Mouse (Mus musculus) myocyte (in vitro differentiated cells): ENCODE results near the gene Trpc2. TPM values are rescaled to one million over a fixed set of nuclear protein-coding genes. Genes with fewer than 3 reads are reported as not detected.

Experiments
- H3K27me3 ChIP-seq: one replicate; pipeline ENCODE4 v1.6.1; 2011; ENCODE audit not compliant: control insufficient read depth, insufficient read depth, insufficient read length
- H3K36me3 ChIP-seq: one replicate; pipeline ENCODE4 v1.6.1; 2011; ENCODE audit not compliant: control insufficient read depth, insufficient read depth
- H3K4me2 ChIP-seq: one replicate; pipeline ENCODE4 v1.6.1; 2011; ENCODE audit warnings: low read depth, control low read depth
- H3K4me3 ChIP-seq: one replicate; pipeline ENCODE4 v1.5.1; 2011; ENCODE audit warnings: mild to moderate bottlenecking, control low read depth, moderate library complexity
- H3K79me2 ChIP-seq: one replicate; pipeline ENCODE4 v1.6.1; 2011; ENCODE audit not compliant: control insufficient read depth, insufficient read depth
- H3ac ChIP-seq: one replicate; pipeline ENCODE4 v1.6.1; 2011; ENCODE audit not compliant: control insufficient read depth, insufficient read length
- CEBPB ChIP-seq: IDR thresholded peaks from 2 replicates; pipeline ENCODE4 v1.6.1; 2011; ENCODE audit warnings: mild to moderate bottlenecking, moderate library complexity; ENCODE audit not compliant: poor library complexity, insufficient read depth, severe bottlenecking
- E2F4 ChIP-seq: IDR thresholded peaks from one replicate; pipeline ENCODE4 v1.6.1; 2011; ENCODE audit warnings: mild to moderate bottlenecking, control low read depth, moderate library complexity; ENCODE audit not compliant: insufficient read depth
- MAX ChIP-seq: IDR thresholded peaks from one replicate; pipeline ENCODE4 v1.6.1; 2011; ENCODE audit warnings: low read depth, mild to moderate bottlenecking, control low read depth
- MYOD1 ChIP-seq, 3 experiments: IDR thresholded peaks; one replicate each; pipeline ENCODE4 v1.6.1; 2011; ENCODE audit warnings: control low read depth in 2 of 3, low read depth in 2 of 3, mild to moderate bottlenecking in 2 of 3, moderate library complexity in 1 of 3; ENCODE audit not compliant: insufficient read length in 2 of 3, control insufficient read depth in 1 of 3
- MYOG ChIP-seq, 3 experiments: IDR thresholded peaks; one replicate each; pipeline ENCODE4 v1.6.1; 2011; ENCODE audit warnings: control low read depth in 2 of 3, low read depth in 2 of 3, mild to moderate bottlenecking in 2 of 3; ENCODE audit not compliant: insufficient read length in 2 of 3, control insufficient read depth in 1 of 3, insufficient read depth in 1 of 3
- POLR2A ChIP-seq: IDR thresholded peaks from one replicate; pipeline ENCODE4 v1.6.1; 2011; ENCODE audit warnings: low read depth, mild to moderate bottlenecking, control low read depth, moderate library complexity; ENCODE audit not compliant: insufficient read length
- POLR2AphosphoS2 ChIP-seq: IDR thresholded peaks from one replicate; pipeline ENCODE4 v1.6.1; 2011; ENCODE audit warnings: low read depth, control low read depth; ENCODE audit not compliant: insufficient read length
- REST ChIP-seq: IDR thresholded peaks from one replicate; pipeline ENCODE4 v1.6.1; 2011; ENCODE audit warnings: mild to moderate bottlenecking, control low read depth, moderate library complexity; ENCODE audit not compliant: insufficient read depth, insufficient read length
- SRF ChIP-seq: IDR thresholded peaks from one replicate; pipeline ENCODE4 v1.6.1; 2011; ENCODE audit warnings: low read depth; ENCODE audit not compliant: control insufficient read depth, insufficient read length
- TCF12 ChIP-seq: IDR thresholded peaks from one replicate; pipeline ENCODE4 v1.6.1; 2011; ENCODE audit warnings: mild to moderate bottlenecking, control low read depth; ENCODE audit not compliant: poor library complexity, insufficient read depth, severe bottlenecking
- TCF3 ChIP-seq: IDR thresholded peaks from one replicate; pipeline ENCODE4 v1.6.1; 2011; ENCODE audit warnings: low read depth, control low read depth; ENCODE audit not compliant: insufficient read length
- USF1 ChIP-seq: IDR thresholded peaks from one replicate; pipeline ENCODE4 v1.6.1; 2011; ENCODE audit warnings: low read depth, mild to moderate bottlenecking, control low read depth, moderate library complexity
- polyA plus RNA-seq: library from polyadenylated mRNA; unstranded; fragments of >200 nt; fragmentation: generic; extraction: Trizol; gene quantifications from one replicate; pipeline ENCODE4 v1.2.1, GENCODE M21; 2012; ENCODE audit warnings: missing spikeins

The Trpc2 gene
- polyA plus RNA-seq, 1 experiment, result not detected

DNA sequence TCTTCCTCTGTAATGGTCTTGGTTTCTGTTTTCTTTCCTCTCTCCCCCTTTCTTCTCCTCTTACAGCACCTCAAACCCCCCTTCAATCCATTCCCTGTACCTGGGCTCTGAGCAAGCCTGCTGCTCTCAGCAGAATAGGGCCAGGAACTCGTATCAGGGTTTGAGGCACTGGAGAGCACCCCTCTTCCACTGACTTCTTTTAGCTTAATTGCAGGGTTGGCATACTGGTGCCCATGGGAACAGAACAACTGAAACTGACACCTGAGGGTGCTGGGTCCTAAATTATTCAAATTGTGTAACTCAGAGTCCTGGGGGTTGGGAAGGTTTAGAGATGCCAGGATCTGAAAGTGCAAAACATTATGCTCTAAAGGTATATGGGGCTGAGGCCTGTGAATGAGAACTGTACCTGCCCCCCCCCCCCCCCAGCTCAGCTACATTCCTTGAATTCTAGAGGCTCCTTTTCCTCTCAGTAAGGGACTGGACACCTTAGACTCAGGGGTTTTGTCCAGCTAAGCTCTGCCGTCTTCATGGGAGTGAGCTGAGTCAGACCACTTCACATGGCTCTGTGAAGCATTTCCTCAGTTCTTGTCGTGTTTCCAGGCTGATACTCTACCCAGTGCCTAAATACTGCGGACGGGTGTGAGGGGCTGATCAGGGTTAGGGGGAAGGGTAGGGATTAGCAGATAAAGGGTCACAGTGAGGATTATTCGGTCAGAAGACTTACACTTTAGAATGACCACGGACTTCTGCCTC lies 33.8 kb downstream of the Trpc2 start, which contains the start of gene Chrna10:
Gene Chrna10, minus strand, starts transcription at position 250 of the 753 bp plus-strand sequence.
- Histone ChIP-seq H3K27me3 (peaks cover 8% of the 10 kb centered on the region), H3K4me3 (no peak within 1 kb of the TSS), H3K79me2 (no peaks in the 10 kb centered on the region), H3ac (no peak within 1 kb of the TSS), H3K4me2 (no peak within 1 kb of the TSS), H3K36me3 (peaks cover 24% of the 10 kb centered on the region)
- TF ChIP-seq POLR2AphosphoS2, result peak; percentile 18
- no peak for TF ChIP-seq E2F4
- TF ChIP-seq TCF3, result no peak

DNA sequence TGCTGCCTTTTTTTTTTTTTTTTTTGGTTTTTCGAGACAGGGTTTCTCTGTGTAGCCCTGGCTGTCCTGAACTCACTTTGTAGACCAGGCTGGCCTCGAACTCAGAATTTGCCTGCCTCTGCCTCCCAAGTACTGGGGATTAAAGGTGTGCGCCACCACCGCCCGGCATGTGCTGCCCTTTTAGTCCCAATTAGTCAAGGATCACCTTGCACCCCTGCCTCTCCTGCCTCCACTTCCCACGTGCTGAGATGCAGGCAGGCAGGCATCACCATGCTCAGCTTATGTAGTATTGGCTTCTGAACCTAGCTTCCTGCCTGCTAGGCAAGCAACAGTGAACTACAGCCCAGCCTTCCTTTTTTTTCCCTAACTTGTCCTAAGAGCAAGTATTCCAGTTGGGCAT lies 34.5 kb downstream of the Trpc2 start:
- no peak overlapping the region for H3K4me3 ChIP-seq
- H3K27me3 ChIP-seq, result peaks cover 8% of the 10 kb centered on the region
- peaks cover 30% of the 10 kb centered on the region for H3K36me3 ChIP-seq
- H3K4me2 ChIP-seq, result no peak overlapping the region
- no peaks in the 10 kb centered on the region for H3K79me2 ChIP-seq
- no peak overlapping the region for H3ac ChIP-seq
- peak; percentile 15 for TF ChIP-seq POLR2A
- TF ChIP-seq MYOD1 (IDR thresholded peaks at IDR 0.05; ENCODE audit: control insufficient read depth in 1 of 3, insufficient read length in 2 of 3, low read depth in 2 of 3), result no peak
- peak; percentile 66 for TF ChIP-seq POLR2AphosphoS2
- TF ChIP-seq MAX, result no peak

- Histone ChIP-seq H3K27me3 (no peaks in the 10 kb centered on the region), H3K79me2 (no peaks in the 10 kb centered on the region), H3K4me3 (no peak overlapping the region), H3K36me3 (peaks cover 50% of the 10 kb centered on the region), H3ac (no peak overlapping the region), H3K4me2 (no peak overlapping the region)
- TF ChIP-seq POLR2AphosphoS2 (peak; percentile 22), MYOG (IDR thresholded peaks at IDR 0.05; ENCODE audit: control insufficient read depth in 1 of 3, insufficient read depth in 1 of 3, insufficient read length in 2 of 3, low read depth in 2 of 3) (no peak)
Measured at GRCm38 (mm10) chr7:102120326-102120725, 37.4 kb downstream of the Trpc2 start.

- no peak for TF ChIP-seq E2F4
- no peak for TF ChIP-seq USF1
- no peak for TF ChIP-seq TCF3
- TF ChIP-seq REST, result no peak
- no peak for TF ChIP-seq POLR2AphosphoS2
- TF ChIP-seq SRF, result no peak
- TF ChIP-seq TCF12, result no peak
- TF ChIP-seq CEBPB, result no peak
- TF ChIP-seq MYOD1 (IDR thresholded peaks at IDR 0.05; ENCODE audit: control insufficient read depth in 1 of 3, insufficient read length in 2 of 3, low read depth in 2 of 3), result no peak
- no peak for TF ChIP-seq POLR2A
- no peak for TF ChIP-seq MYOG (IDR thresholded peaks at IDR 0.05; ENCODE audit: control insufficient read depth in 1 of 3, insufficient read depth in 1 of 3, insufficient read length in 2 of 3, low read depth in 2 of 3)
- no peak for TF ChIP-seq MAX
- no peaks in the 10 kb centered on the region for H3K79me2 ChIP-seq
- no peak overlapping the region for H3ac ChIP-seq
- no peaks in the 10 kb centered on the region for H3K27me3 ChIP-seq
- peaks cover 65% of the 10 kb centered on the region for H3K36me3 ChIP-seq
- H3K4me2 ChIP-seq, result no peak overlapping the region
- no peak overlapping the region for H3K4me3 ChIP-seq
Measured at GRCm38 (mm10) chr7:102132395-102132794, 49.5 kb downstream of the Trpc2 start.

DNA sequence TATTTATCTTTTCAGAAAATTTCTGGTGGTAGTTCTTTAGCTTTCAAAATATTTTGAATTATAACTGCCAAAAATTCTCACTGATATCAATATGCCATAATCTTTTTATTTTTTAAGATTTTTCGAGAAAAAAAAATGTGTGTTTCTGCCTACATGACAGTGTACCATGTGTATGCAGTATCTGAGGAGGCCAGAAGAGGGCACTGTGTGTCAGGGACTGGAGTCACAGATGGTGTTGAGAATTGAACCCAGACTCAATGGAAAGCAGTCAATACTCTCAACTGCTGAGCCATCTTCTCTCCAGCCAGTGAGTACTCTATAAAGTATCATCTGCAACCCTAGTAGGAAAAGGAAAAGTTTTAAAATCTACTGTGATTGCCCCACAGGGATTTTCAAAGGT lies 54.5 kb downstream of the Trpc2 start:
- Histone ChIP-seq H3K36me3 (peaks cover 65% of the 10 kb centered on the region), H3K4me3 (no peak overlapping the region)
- TF ChIP-seq SRF, result no peak
- TF ChIP-seq MYOG (IDR thresholded peaks at IDR 0.05; ENCODE audit: control insufficient read depth in 1 of 3, insufficient read depth in 1 of 3, insufficient read length in 2 of 3, low read depth in 2 of 3), result no peak
- no peak for TF ChIP-seq REST

DNA sequence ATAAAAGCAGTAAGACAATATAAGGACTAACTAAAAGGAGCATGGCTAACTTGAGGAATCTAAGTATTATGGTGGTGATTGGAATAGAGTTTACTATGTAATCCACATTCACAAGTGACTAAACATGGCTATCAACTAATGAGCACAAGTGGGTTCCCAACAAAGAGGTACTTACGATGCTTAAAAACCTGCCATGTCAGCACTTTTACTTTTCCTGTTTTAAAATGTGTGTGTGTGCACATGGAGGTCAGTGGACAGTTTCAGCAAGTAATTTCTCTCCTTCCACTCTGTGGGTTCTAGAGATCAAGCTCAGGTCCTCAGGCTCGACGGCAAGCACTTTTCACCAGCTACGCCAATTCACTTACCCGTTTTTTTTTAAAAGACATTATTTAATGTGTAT lies 55.0 kb downstream of the Trpc2 start:
- Histone ChIP-seq H3K4me3 (no peak overlapping the region), H3K36me3 (peaks cover 64% of the 10 kb centered on the region), H3ac (no peak overlapping the region), H3K27me3 (no peaks in the 10 kb centered on the region), H3K79me2 (no peaks in the 10 kb centered on the region), H3K4me2 (no peak overlapping the region)
- TF ChIP-seq E2F4 (no peak), USF1 (no peak), POLR2A (no peak), SRF (no peak), MYOG (IDR thresholded peaks at IDR 0.05; ENCODE audit: control insufficient read depth in 1 of 3, insufficient read depth in 1 of 3, insufficient read length in 2 of 3, low read depth in 2 of 3) (no peak), POLR2AphosphoS2 (no peak), TCF12 (no peak), MAX (no peak), REST (no peak), MYOD1 (IDR thresholded peaks at IDR 0.05; ENCODE audit: control insufficient read depth in 1 of 3, insufficient read length in 2 of 3, low read depth in 2 of 3) (no peak), CEBPB (no peak), TCF3 (no peak)

More for the DNA sequence above, 54.5 kb downstream of the Trpc2 start:
- Histone ChIP-seq H3ac (no peak overlapping the region), H3K4me2 (no peak overlapping the region), H3K79me2 (no peaks in the 10 kb centered on the region), H3K27me3 (no peaks in the 10 kb centered on the region)
